Mouse (Mus musculus): Measurements from ENCODE around the gene Pou6f1. TPM values are rescaled to one million over a fixed set of nuclear protein-coding genes. Genes with fewer than 3 reads are reported as not detected.

The Pou6f1 gene
- 26.4 and 31.2 TPM in 2 replicates for polyA plus RNA-seq (2015; fragmentation: Nextera tagmentation; extraction: Ambion mirVana)

- Histone ChIP-seq H3K36me3 (ENCODE audit: control insufficient read depth, insufficient read depth, low read length) (no peaks in the 10 kb centered on the region), H3K9ac (ENCODE audit: low read depth, low read length) (peak within 1 kb of the TSS; percentile 97), H3K4me1 (ENCODE audit: control insufficient read depth, insufficient read depth, low read depth, low read length) (peaks cover 10% of the 10 kb centered on the region), H3K9me3 (ENCODE audit: control insufficient read depth, low read length) (no peaks in the 10 kb centered on the region), H3K4me3 (ENCODE audit: low read length) (peak within 1 kb of the TSS; percentile 95), H3K4me2 (ENCODE audit: low read length) (peak within 1 kb of the TSS; percentile 95), H3K27ac (ENCODE audit: low read depth, low read length) (peak within 1 kb of the TSS; percentile 76), H3K27me3 (replicated peaks; ENCODE audit: control insufficient read depth, insufficient read depth, low read length) (0 out of 2 replicates have a peak, but pooled peaks cover 2% of the 10 kb centered on the region)
- ATAC-seq: peak; percentile 78
- WGBS: under 1% methylated on average over 59 of the region's 76 CpGs
Measured at GRCm38 (mm10) chr15:100599276-100600046, at the start of gene Pou6f1. Gene Pou6f1, minus strand, starts transcription at chr15:100599984.

- 85% methylated on average over 6 of the region's 6 CpGs for WGBS
- H3K27ac ChIP-seq (ENCODE audit: low read depth, low read length): no peak overlapping the region
- H3K4me3 ChIP-seq (ENCODE audit: low read length): no peak overlapping the region
- H3K36me3 ChIP-seq (ENCODE audit: control insufficient read depth, insufficient read depth, low read length): no peaks in the 10 kb centered on the region
- H3K9me3 ChIP-seq (ENCODE audit: control insufficient read depth, low read length): no peaks in the 10 kb centered on the region
- ATAC-seq: no peak
- H3K27me3 ChIP-seq (replicated peaks; ENCODE audit: control insufficient read depth, insufficient read depth, low read length): no peaks in the 10 kb centered on the region; the same call in 1 of the 2 replicates
- H3K4me1 ChIP-seq (ENCODE audit: control insufficient read depth, insufficient read depth, low read depth, low read length): no peaks in the 10 kb centered on the region
- H3K4me2 ChIP-seq (ENCODE audit: low read length): no peak overlapping the region
- no peak overlapping the region for H3K9ac ChIP-seq (ENCODE audit: low read depth, low read length)
Measured at GRCm38 (mm10) chr15:100646161-100646560, 46.4 kb upstream of the Pou6f1 start.

GRCm38 (mm10) chr15:100642451-100642850, 42.7 kb upstream of the Pou6f1 start:
- Histone ChIP-seq H3K27me3 (replicated peaks; ENCODE audit: control insufficient read depth, insufficient read depth, low read length) (peaks cover 10% of the 10 kb centered on the region), H3K4me3 (ENCODE audit: low read length) (no peak overlapping the region), H3K9me3 (ENCODE audit: control insufficient read depth, low read length) (no peaks in the 10 kb centered on the region), H3K4me2 (ENCODE audit: low read length) (no peak overlapping the region), H3K36me3 (ENCODE audit: control insufficient read depth, insufficient read depth, low read length) (no peaks in the 10 kb centered on the region), H3K9ac (ENCODE audit: low read depth, low read length) (no peak overlapping the region), H3K4me1 (ENCODE audit: control insufficient read depth, insufficient read depth, low read depth, low read length) (no peaks in the 10 kb centered on the region), H3K27ac (ENCODE audit: low read depth, low read length) (no peak overlapping the region)
- no peak for ATAC-seq
- WGBS: 99% methylated on average over 7 of the region's 7 CpGs

GRCm38 (mm10) chr15:100641226-100641810, 41.5 kb upstream of the Pou6f1 start:
- no peaks in the 10 kb centered on the region for H3K36me3 ChIP-seq (ENCODE audit: control insufficient read depth, insufficient read depth, low read length)
- no peak overlapping the region for H3K9ac ChIP-seq (ENCODE audit: low read depth, low read length)
- no peak overlapping the region for H3K4me2 ChIP-seq (ENCODE audit: low read length)
- peaks cover 11% of the 10 kb centered on the region for H3K4me1 ChIP-seq (ENCODE audit: control insufficient read depth, insufficient read depth, low read depth, low read length)
- H3K4me3 ChIP-seq (ENCODE audit: low read length): no peak overlapping the region
- peaks cover 14% of the 10 kb centered on the region for H3K27me3 ChIP-seq (replicated peaks; ENCODE audit: control insufficient read depth, insufficient read depth, low read length)
- ATAC-seq: no peak
- no peak overlapping the region for H3K27ac ChIP-seq (ENCODE audit: low read depth, low read length)
- 77% methylated on average over 12 of the region's 16 CpGs for WGBS
- H3K9me3 ChIP-seq (ENCODE audit: control insufficient read depth, low read length): no peaks in the 10 kb centered on the region

GRCm38 (mm10) chr15:100639972-100640750, 40.4 kb upstream of the Pou6f1 start:
- Histone ChIP-seq H3K27me3 (replicated peaks; ENCODE audit: control insufficient read depth, insufficient read depth, low read length) (peaks cover 22% of the 10 kb centered on the region), H3K9me3 (ENCODE audit: control insufficient read depth, low read length) (no peaks in the 10 kb centered on the region), H3K4me2 (ENCODE audit: low read length) (no peak overlapping the region), H3K4me1 (ENCODE audit: control insufficient read depth, insufficient read depth, low read depth, low read length) (peaks cover 11% of the 10 kb centered on the region), H3K9ac (ENCODE audit: low read depth, low read length) (no peak overlapping the region), H3K4me3 (ENCODE audit: low read length) (no peak overlapping the region), H3K36me3 (ENCODE audit: control insufficient read depth, insufficient read depth, low read length) (no peaks in the 10 kb centered on the region), H3K27ac (ENCODE audit: low read depth, low read length) (no peak overlapping the region)
- WGBS: 77% methylated on average over 16 of the region's 16 CpGs
- ATAC-seq: no peak

- Histone ChIP-seq H3K4me2 (ENCODE audit: low read length) (no peak overlapping the region), H3K4me3 (ENCODE audit: low read length) (no peak overlapping the region), H3K27ac (ENCODE audit: low read depth, low read length) (no peak overlapping the region), H3K9me3 (ENCODE audit: control insufficient read depth, low read length) (no peaks in the 10 kb centered on the region), H3K4me1 (ENCODE audit: control insufficient read depth, insufficient read depth, low read depth, low read length) (peaks cover 11% of the 10 kb centered on the region), H3K27me3 (replicated peaks; ENCODE audit: control insufficient read depth, insufficient read depth, low read length) (peaks cover 37% of the 10 kb centered on the region), H3K36me3 (ENCODE audit: control insufficient read depth, insufficient read depth, low read length) (no peaks in the 10 kb centered on the region), H3K9ac (ENCODE audit: low read depth, low read length) (no peak overlapping the region)
- ATAC-seq: no peak
- 15% methylated on average over 6 of the region's 6 CpGs for WGBS
Measured at GRCm38 (mm10) chr15:100637661-100638060, 37.9 kb upstream of the Pou6f1 start.

- H3K27me3 ChIP-seq (replicated peaks; ENCODE audit: control insufficient read depth, insufficient read depth, low read length): peaks cover 37% of the 10 kb centered on the region
- peak within 1 kb of the TSS; percentile 47 for H3K9ac ChIP-seq (ENCODE audit: low read depth, low read length)
- no peak for ATAC-seq
Measured at GRCm38 (mm10) chr15:100636700-100637501, 37.1 kb upstream of the Pou6f1 start, which contains the start of gene Smagp. Gene Smagp, minus strand, starts transcription at chr15:100636940.

GRCm38 (mm10) chr15:100635851-100636645, 36.3 kb upstream of the Pou6f1 start:
- Histone ChIP-seq H3K4me3 (ENCODE audit: low read length) (peak overlapping the region; percentile 44), H3K4me1 (ENCODE audit: control insufficient read depth, insufficient read depth, low read depth, low read length) (peaks cover 11% of the 10 kb centered on the region), H3K9ac (ENCODE audit: low read depth, low read length) (peak overlapping the region; percentile 47), H3K9me3 (ENCODE audit: control insufficient read depth, low read length) (no peaks in the 10 kb centered on the region), H3K27ac (ENCODE audit: low read depth, low read length) (no peak overlapping the region), H3K4me2 (ENCODE audit: low read length) (peak overlapping the region; percentile 81), H3K36me3 (ENCODE audit: control insufficient read depth, insufficient read depth, low read length) (no peaks in the 10 kb centered on the region), H3K27me3 (replicated peaks; ENCODE audit: control insufficient read depth, insufficient read depth, low read length) (peaks cover 37% of the 10 kb centered on the region)
- 3% methylated on average over 36 of the region's 38 CpGs for WGBS
- no peak for ATAC-seq

More at GRCm38 (mm10) chr15:100636700-100637501, 37.1 kb upstream of the Pou6f1 start, which contains the start of gene Smagp:
- Histone ChIP-seq H3K36me3 (ENCODE audit: control insufficient read depth, insufficient read depth, low read length) (no peaks in the 10 kb centered on the region), H3K4me3 (ENCODE audit: low read length) (peak within 1 kb of the TSS; percentile 44), H3K4me1 (ENCODE audit: control insufficient read depth, insufficient read depth, low read depth, low read length) (peaks cover 11% of the 10 kb centered on the region), H3K9me3 (ENCODE audit: control insufficient read depth, low read length) (no peaks in the 10 kb centered on the region), H3K4me2 (ENCODE audit: low read length) (peak within 1 kb of the TSS; percentile 81), H3K27ac (ENCODE audit: low read depth, low read length) (no peak within 1 kb of the TSS)
- 0% methylated on average over 51 of the region's 77 CpGs for WGBS

All from hindbrain, embryonic 16.5 days (tissue).